Mouse (Mus musculus): Measurements from ENCODE around the gene 4933428M09Rik.
"Not testable (repeated sequence)": the region's sequence is repeated elsewhere in the genome, so short reads cannot be mapped to it uniquely, and the experiment has no call there.

- not testable (repeated sequence) for TF ChIP-seq MAX (IDR thresholded peaks at IDR 0.05; ENCODE audit: low read depth); USF1 (IDR thresholded peaks at IDR 0.05; ENCODE audit: low read depth); POLR2AphosphoS2 (IDR thresholded peaks at IDR 0.05; ENCODE audit: insufficient read length, low read depth); POLR2A (IDR thresholded peaks at IDR 0.05; ENCODE audit: insufficient read length, low read depth); CEBPB (IDR thresholded peaks at IDR 0.05; ENCODE audit: insufficient read depth, poor library complexity, severe bottlenecking); SRF (IDR thresholded peaks at IDR 0.05; ENCODE audit: control insufficient read depth, insufficient read length, low read depth); E2F4 (IDR thresholded peaks at IDR 0.05; ENCODE audit: insufficient read depth); MYOD1 (IDR thresholded peaks at IDR 0.05; ENCODE audit: control insufficient read depth in 1 of 3, insufficient read length in 2 of 3, low read depth in 2 of 3); REST (IDR thresholded peaks at IDR 0.05; ENCODE audit: insufficient read depth, insufficient read length)
Measured at GRCm38 (mm10) chrX:139209191-139209828, 30.3 kb downstream of the 4933428M09Rik start.

Measured in myocyte (in vitro differentiated cells).